Mouse (Mus musculus): ENCODE measurements around the gene Rbms3.

The Rbms3 gene

GRCm38 (mm10) chr9:116737786-116738185 is 891.9 kb downstream of the Rbms3 start:
- no peak for DNase-seq (ENCODE audit: low spot score)

- no peak for DNase-seq (ENCODE audit: low spot score)
Measured at GRCm38 (mm10) chr9:116729172-116729571, 900.5 kb downstream of the Rbms3 start.

GRCm38 (mm10) chr9:116728655-116729054 is 901.1 kb downstream of the Rbms3 start:
- no peak for DNase-seq (ENCODE audit: low spot score)

GRCm38 (mm10) chr9:116728093-116728492 is 901.6 kb downstream of the Rbms3 start:
- DNase-seq (ENCODE audit: low spot score): no peak

GRCm38 (mm10) chr9:116724581-116724980 is 905.1 kb downstream of the Rbms3 start:
- no peak for DNase-seq (ENCODE audit: low spot score)

- DNase-seq (ENCODE audit: low spot score): no peak
Measured at GRCm38 (mm10) chr9:116703119-116703518, 926.6 kb downstream of the Rbms3 start.

GRCm38 (mm10) chr9:116702611-116703010 is 927.1 kb downstream of the Rbms3 start:
- no peak for DNase-seq (ENCODE audit: low spot score)

GRCm38 (mm10) chr9:116701511-116702179 is 928.1 kb downstream of the Rbms3 start:
- DNase-seq (ENCODE audit: low spot score): no peak

GRCm38 (mm10) chr9:116688615-116689014 is 941.1 kb downstream of the Rbms3 start:
- DNase-seq (ENCODE audit: low spot score): no peak

- no peak for DNase-seq (ENCODE audit: low spot score)
Measured at GRCm38 (mm10) chr9:116677142-116677541, 952.6 kb downstream of the Rbms3 start.

GRCm38 (mm10) chr9:116676445-116676844 is 953.3 kb downstream of the Rbms3 start:
- DNase-seq (ENCODE audit: low spot score): no peak

GRCm38 (mm10) chr9:116674191-116674590 is 955.5 kb downstream of the Rbms3 start:
- DNase-seq (ENCODE audit: low spot score): no peak

GRCm38 (mm10) chr9:116661026-116661425 is 968.7 kb downstream of the Rbms3 start:
- no peak for DNase-seq (ENCODE audit: low spot score)

GRCm38 (mm10) chr9:116659936-116660335 is 969.8 kb downstream of the Rbms3 start:
- DNase-seq (ENCODE audit: low spot score): no peak

GRCm38 (mm10) chr9:116657141-116657540 is 972.6 kb downstream of the Rbms3 start:
- DNase-seq (ENCODE audit: low spot score): no peak

GRCm38 (mm10) chr9:116651414-116651813 is 978.3 kb downstream of the Rbms3 start:
- DNase-seq (ENCODE audit: low spot score): no peak

- DNase-seq (ENCODE audit: low spot score): no peak
Measured at GRCm38 (mm10) chr9:116649955-116650354, 979.8 kb downstream of the Rbms3 start.

- no peak for DNase-seq (ENCODE audit: low spot score)
Measured at GRCm38 (mm10) chr9:116649086-116649792, 980.5 kb downstream of the Rbms3 start.

GRCm38 (mm10) chr9:116644616-116645015 is 985.1 kb downstream of the Rbms3 start:
- no peak for DNase-seq (ENCODE audit: low spot score)

- DNase-seq (ENCODE audit: low spot score): no peak
Measured at GRCm38 (mm10) chr9:116640302-116640679, 989.4 kb downstream of the Rbms3 start.

- DNase-seq (ENCODE audit: low spot score): peak; percentile 25
Measured at GRCm38 (mm10) chr9:116639597-116640301, 990.0 kb downstream of the Rbms3 start.

GRCm38 (mm10) chr9:116633786-116634185 is 995.9 kb downstream of the Rbms3 start:
- DNase-seq (ENCODE audit: low spot score): no peak

GRCm38 (mm10) chr9:116633075-116633474 is 996.6 kb downstream of the Rbms3 start:
- DNase-seq (ENCODE audit: low spot score): no peak

Measured in urinary bladder, postnatal 14 days (tissue).